Mouse (Mus musculus) telencephalon, adult 2 months (tissue): ENCODE measurements around the gene Catsper3.

Experiments
- DNase-seq: peaks from one replicate; pipeline ENCODE4 v3.0.0-alpha.2; 2011; ENCODE audit warnings: low read depth, low spot score

The Catsper3 gene

GRCm38 (mm10) chr13:55784268-55784667 lies at the start of gene Catsper3:
Catsper3 (plus strand) TSS chr13:55784568.
- DNase-seq: no peak

DNA sequence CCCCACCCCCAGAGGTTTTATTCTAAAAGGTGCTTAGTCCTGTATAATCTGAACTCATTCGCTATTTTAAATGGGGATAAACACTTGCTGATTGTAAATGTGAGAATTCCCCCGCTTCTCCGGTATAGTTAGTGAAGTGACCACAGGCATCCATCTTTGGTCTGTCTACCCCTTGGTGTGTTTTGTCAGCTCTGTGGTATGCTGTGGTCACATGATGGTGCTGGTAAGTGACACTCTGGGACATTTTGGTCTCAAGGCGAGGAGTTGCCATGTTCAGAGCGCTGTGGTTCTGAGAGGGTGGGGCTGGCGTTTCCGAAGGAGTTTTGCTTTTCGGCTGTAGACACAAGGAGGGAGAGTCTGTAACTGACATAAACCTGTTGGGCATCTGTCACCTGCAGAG lies 46.5 kb upstream of the Catsper3 start:
- DNase-seq: no peak

- peak; percentile 58 for DNase-seq
These were observed 42.1 kb upstream of the Catsper3 start for GRCm38 (mm10) chr13:55742306-55742705.

DNA sequence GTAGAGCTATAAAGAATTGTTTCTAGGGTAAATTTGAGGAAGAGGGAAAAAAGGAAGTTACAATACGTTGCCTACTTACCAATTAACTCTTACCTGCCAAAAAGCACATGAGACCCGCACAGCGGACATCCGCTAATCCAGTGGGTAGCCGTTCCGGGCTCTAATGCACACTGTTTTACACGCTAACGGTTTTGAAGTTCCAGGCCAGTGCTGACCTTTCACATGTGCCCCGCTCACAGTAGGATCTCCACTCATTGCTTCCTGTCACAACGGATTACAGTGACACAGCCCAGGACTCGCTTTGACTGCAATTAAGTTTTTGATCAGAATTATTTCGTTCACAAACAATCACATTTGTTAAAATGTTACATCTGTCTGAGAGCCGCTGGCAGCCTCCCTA lies 30.0 kb upstream of the Catsper3 start:
- DNase-seq: no peak

DNA sequence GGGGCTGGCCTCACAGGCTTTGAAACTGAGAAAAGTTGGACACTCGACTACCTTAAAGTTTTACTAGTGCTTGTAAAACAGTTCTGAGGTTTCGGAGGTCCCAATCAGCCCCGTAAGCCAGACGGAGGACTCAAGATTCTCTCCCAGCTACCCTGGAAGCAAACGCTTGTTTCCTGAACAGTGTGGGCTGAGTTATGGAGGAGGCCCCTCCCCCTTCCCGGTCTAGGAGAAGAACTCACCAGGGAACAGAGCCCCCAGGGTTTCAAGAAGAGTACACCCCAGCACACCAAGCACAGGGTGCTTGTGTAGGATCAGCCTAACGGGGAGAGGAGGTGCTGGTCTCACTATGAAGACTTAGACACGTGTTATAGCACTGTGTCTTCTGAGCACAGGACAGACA lies 27.6 kb upstream of the Catsper3 start:
- DNase-seq: no peak

GRCm38 (mm10) chr13:55757645-55758044 lies 26.7 kb upstream of the Catsper3 start:
- no peak for DNase-seq

- DNase-seq: no peak
These were observed 23.8 kb upstream of the Catsper3 start for GRCm38 (mm10) chr13:55760576-55760975.

DNA sequence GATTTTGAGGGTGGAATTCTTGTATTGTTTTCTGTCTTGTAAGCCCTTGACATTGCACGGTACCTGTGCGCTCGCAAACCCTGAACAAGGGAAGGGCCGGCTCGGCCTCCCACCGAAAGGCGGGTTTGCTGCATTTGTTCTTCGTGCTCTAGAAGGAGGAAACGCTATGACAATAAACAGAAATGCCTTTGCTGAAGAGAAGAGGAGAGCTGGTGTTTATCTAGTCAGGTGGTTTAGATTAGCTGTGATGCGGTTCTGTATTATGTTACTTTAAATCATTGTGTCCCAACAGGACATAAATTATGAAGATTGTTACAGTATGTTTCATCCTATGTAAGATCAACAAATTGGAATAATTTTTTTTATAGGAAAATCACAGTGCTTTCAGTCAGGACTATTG lies 22.9 kb upstream of the Catsper3 start:
- DNase-seq: no peak

DNA sequence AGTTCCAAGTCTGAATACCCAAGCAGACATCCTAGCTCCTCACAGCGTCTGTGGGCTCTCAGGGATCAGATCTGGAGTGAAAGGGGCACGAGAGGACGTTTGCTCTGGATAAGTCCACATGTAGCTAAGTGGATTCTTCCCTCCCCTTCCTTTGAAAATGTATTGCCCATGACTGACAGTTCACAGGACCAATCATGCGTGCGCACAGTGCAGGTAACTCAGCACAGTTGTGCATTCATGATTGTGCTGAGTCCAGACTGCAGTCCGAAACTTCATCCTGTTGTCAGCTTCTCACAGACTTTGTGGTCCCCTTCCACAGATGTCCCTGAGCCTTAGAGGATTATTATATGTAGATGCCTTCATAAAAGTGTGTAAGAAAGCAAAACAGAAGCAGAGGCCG lies 10.0 kb upstream of the Catsper3 start:
- no peak for DNase-seq

- no peak for DNase-seq
These were observed 9.3 kb upstream of the Catsper3 start for GRCm38 (mm10) chr13:55775056-55775455.

- no peak for DNase-seq
These were observed 1.8 kb downstream of the Catsper3 start for GRCm38 (mm10) chr13:55786120-55786519.

GRCm38 (mm10) chr13:55801246-55801645 lies 16.9 kb downstream of the Catsper3 start:
- no peak for DNase-seq

- no peak for DNase-seq
These were observed 19.6 kb downstream of the Catsper3 start for GRCm38 (mm10) chr13:55803973-55804372.

DNA sequence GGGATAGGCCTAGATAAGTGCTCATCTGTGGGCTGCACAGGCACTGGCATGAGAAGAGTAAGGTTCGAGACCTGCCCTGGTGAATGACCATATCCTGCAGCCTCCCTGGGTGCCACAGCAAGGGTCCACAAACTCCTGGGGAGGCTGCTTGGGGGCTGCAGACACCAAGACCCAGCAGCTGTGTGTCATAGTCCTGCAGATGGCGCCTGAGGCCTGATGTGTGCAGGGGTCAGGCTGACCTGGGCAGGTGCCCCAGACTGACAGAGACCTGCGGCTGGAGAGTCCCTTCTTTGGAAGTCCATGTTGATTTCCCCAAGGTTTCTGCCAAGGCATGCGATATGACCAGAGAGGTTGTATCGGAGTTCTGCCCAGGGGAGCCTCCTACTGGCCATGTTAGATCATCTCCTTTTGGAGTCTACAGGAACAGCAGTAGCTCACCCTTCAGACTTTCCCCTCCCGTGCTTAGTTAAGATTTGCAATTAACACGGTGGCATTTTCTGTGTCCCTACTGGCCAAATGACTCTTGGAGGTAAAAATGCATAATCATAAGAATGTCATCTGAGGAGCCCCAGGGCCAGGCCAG lies 24.8 kb downstream of the Catsper3 start:
- no peak for DNase-seq

DNA sequence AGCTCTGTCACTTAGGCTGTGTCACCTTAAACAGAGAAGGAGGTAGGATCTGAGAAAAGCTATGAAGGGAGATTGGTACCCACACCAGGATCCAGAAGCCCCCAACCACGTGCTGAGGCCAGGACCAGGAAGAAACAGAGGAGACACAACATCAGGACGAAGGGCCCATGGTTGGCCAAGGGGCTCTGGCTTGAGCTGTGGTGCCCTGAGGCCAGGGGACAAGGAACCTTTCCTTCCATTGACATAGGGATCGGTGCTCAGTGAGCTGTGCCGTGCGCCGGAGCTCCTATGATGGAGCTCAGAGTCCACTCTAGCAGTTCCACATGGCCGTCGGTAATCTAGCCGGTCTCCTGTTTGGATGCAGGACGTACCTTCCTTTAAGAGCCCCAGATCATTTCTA lies 25.3 kb downstream of the Catsper3 start:
- no peak for DNase-seq

DNA sequence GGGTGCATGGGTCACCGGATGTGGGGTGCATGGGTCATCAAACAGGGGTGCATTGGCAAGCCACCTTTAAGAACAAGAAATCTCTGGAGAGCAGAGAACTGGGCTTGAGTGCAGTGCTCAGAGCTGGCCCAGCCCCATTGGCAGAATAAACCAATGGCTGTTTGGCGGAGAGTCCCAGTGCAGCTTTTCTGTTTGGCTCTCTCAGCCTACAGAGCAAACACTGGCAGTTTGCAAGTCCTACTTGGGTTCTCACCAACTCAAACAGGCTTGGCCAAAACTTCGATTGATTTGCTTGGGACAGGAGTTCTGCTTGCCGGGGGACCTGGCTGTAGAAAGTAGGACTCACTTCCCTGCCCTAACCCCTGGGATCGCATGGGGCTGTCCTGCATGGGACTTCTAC lies 26.6 kb downstream of the Catsper3 start:
- DNase-seq: no peak

- no peak for DNase-seq
These were observed 29.2 kb downstream of the Catsper3 start for GRCm38 (mm10) chr13:55813490-55814016.

DNA sequence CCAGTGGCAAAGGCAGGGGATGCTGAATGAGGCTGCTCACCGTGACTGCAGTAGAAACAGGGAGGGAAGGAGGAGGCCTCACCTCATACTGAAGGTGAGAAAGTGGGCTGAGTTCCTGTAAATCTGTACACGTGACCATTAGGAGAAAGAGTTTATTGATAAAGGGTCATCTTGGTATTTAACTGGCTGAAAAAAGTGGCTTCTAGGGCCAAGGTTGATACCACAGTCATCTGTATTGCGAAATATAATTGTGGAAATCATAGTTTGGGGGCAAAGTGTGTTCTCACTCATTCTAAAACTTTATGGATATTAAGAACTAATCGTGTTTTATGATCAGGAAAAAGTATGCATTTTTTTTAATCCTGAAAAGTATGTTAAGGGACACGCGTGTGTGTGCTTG lies 30.5 kb downstream of the Catsper3 start:
- DNase-seq: no peak

- no peak for DNase-seq
These were observed 38.1 kb downstream of the Catsper3 start for GRCm38 (mm10) chr13:55822499-55822898.

- DNase-seq: no peak
These were observed 40.0 kb downstream of the Catsper3 start for GRCm38 (mm10) chr13:55824151-55824945.

DNA sequence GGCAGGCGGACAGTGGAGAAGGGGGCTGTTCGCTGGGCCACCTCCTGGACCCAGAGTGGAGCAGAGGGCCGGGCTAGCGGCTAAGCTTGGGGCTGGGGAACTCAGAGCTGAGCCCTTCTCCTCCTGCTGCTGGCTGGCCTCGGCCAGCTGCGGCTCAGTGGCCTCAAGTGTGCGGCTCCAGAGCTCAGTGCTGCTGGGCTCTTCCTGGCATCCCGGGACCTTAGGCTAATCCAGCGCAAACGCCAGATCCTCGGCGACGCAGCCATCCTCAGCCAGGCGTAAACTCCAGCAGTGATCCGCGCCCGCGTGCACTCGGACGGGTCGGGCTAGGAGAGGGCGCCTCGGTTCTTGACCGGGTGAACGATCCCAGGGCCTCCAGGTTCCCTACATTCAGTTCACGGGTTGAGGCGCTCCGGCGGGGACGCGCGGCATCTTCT lies 40.9 kb downstream of the Catsper3 start:
- no peak for DNase-seq

DNA sequence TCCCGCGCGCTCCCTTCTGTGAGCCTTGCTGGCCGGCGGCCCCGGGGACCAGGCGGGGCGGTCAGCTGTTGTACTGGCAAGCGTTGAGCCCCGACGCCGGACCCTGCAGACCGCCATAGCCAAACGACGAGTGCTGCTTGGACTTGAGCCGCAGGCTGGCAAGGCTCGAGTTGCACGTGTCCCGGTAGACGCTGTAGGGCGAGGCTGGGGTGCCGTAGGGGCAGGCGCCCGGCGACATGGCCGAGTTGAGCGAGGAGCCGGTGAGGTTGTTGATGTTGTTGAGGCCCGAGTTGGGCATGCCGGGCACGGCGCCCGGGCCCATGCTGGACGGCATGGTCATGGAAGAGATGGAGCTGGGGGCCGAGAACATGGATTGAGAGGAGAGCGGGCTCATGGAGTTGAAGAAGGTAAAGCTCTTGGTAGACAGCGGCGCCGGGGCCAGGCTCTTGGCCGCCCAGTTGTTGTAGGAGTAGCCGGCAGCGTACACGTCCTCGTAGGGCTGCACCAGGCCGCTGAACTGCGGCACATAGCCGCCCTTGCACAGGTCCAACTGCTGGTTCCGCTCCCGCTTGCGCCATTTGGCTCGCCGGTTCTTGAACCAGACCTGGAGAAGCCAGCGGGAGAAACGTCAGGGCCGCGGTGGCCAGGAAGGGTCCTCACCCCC lies 41.8 kb downstream of the Catsper3 start:
- no peak for DNase-seq
